In the genomic region with DNA sequence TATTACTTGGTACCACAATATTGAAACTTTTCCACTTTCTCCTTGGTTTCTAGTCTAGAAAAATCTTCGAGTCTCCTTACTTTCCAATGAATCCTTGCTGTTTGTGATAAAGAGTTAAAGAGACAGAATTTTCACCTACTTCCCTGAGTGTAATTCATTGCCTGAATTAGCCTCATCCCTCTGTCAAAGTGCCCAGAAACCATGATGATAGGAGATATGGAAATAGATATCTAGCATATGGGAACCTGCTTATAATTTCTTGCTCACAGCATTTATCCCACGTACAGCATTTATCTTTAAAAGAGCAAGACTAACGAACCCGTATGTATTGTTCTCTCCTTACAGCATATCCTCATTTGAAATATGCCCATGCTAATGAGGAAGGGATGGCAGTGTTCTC, we compare ENCODE assay signal across 13 mouse cellular contexts.
"Had no signal": no experiment of that assay in that cellular context is flagged by ENCODE, and none has a peak within 500 bp of the region (broad histone marks: within the 10 kb centered on the region; RNA-seq: fewer than 3 reads in every experiment).

No protein-coding gene starts in this region.

- H3K4me1 ChIP-seq: limb, embryonic 10.5 days; liver, embryonic 15.5 days; midbrain, embryonic 10.5 days; neural tube, embryonic 15.5 days had no signal

- DNase-seq: kidney, adult 11 months; kidney, adult 9 months; kidney, postnatal 4 days; lung, adult 2 months; lung, postnatal 36 days; midbrain, embryonic 14.5 days; thymus, postnatal 4 days had no signal

- H3K27ac ChIP-seq: kidney, postnatal 0 days; limb, embryonic 10.5 days; liver, embryonic 15.5 days; midbrain, embryonic 10.5 days; neural tube, embryonic 15.5 days had no signal

- H3K9ac ChIP-seq: liver, embryonic 15.5 days; neural tube, embryonic 15.5 days had no signal

- H3K36me3 ChIP-seq: limb, embryonic 10.5 days; liver, embryonic 15.5 days; midbrain, embryonic 10.5 days; neural tube, embryonic 15.5 days had no signal

- H3K27me3 ChIP-seq: liver, embryonic 15.5 days; neural tube, embryonic 15.5 days had no signal

- H3K4me3 ChIP-seq: limb, embryonic 10.5 days; liver, embryonic 15.5 days; midbrain, embryonic 10.5 days; myocyte; neural tube, embryonic 15.5 days had no signal
